ENCODE assay signal across 16 mouse cellular contexts in genomic region chr4:139081270-139081931, GRCm38 (mm10). TPM values are rescaled to one million over a fixed set of nuclear protein-coding genes. Genes with fewer than 3 reads are reported as not detected.
DNase-seq lines count a peak whose midpoint lies in the region; ATAC-seq and TF ChIP-seq lines count a peak whose summit lies in the region.
"Had no signal": no experiment of that assay in that cellular context is flagged by ENCODE, and none has a peak within 500 bp of the region (broad histone marks: within the 10 kb centered on the region; RNA-seq: fewer than 3 reads in every experiment).

No protein-coding gene starts in this region.

- peaks cover 20% of the 10 kb centered on the region for H3K4me1 ChIP-seq in midbrain, embryonic 16.5 days (ENCODE audit: control insufficient read depth, insufficient read depth, low read length)
- H3K4me1 ChIP-seq in midbrain, embryonic 13.5 days (replicated peaks) = peaks cover 31% of the 10 kb centered on the region

- peak overlapping the region; percentile 30; the same call in 1 of the 2 replicates for H3K27ac ChIP-seq in midbrain, embryonic 16.5 days (ENCODE audit: low read length)
- no peak overlapping the region for H3K27ac ChIP-seq in midbrain, embryonic 13.5 days
- H3K27ac ChIP-seq in layer of hippocampus, adult 2 months = peak overlapping the region; percentile 86
- H3K27ac ChIP-seq: limb, embryonic 15.5 days; stomach, postnatal 0 days had no signal

- no peak overlapping the region for H3K4me3 ChIP-seq in midbrain, embryonic 16.5 days (ENCODE audit: low read depth, low read length)
- H3K4me3 ChIP-seq in midbrain, embryonic 13.5 days (replicated peaks) = no peak overlapping the region
- H3K4me3 ChIP-seq in layer of hippocampus, adult 2 months = no peak overlapping the region
- H3K4me3 ChIP-seq: limb, embryonic 15.5 days had no signal

- ATAC-seq in cerebellum, adult (ENCODE audit: insufficient number of reproducible peaks, low FRiP score, low TSS enrichment) = no peak
- no peak for ATAC-seq in midbrain, embryonic 16.5 days
- ATAC-seq in midbrain, embryonic 13.5 days = no peak

- H3K27me3 ChIP-seq in midbrain, embryonic 16.5 days (ENCODE audit: control insufficient read depth, insufficient read depth, low read depth, low read length) = peaks cover 12% of the 10 kb centered on the region
- H3K27me3 ChIP-seq in midbrain, embryonic 13.5 days = peaks cover 28% of the 10 kb centered on the region

- no peaks in the 10 kb centered on the region for H3K9me3 ChIP-seq in midbrain, embryonic 16.5 days (replicated peaks; ENCODE audit: control insufficient read depth, low read length, poor library complexity, severe bottlenecking)
- no peaks in the 10 kb centered on the region for H3K9me3 ChIP-seq in midbrain, embryonic 13.5 days
- H3K9me3 ChIP-seq: limb, embryonic 15.5 days had no signal

- WGBS in midbrain, embryonic 16.5 days = 61% methylated on average over 18 of the region's 18 CpGs
- WGBS in midbrain, embryonic 13.5 days = 71% methylated on average over 18 of the region's 18 CpGs

- no peak for TF ChIP-seq CTCF in layer of hippocampus, adult 2 months (conservative IDR thresholded peaks at IDR 0.05)

- DNase-seq in cerebellum, adult 11-12 months = peak; percentile 41
- DNase-seq in cerebellum, adult 8-10 months = peak; percentile 38
- DNase-seq in layer of hippocampus, adult 2 months (ENCODE audit: low spot score in 2 of 2) = peak in 1 of 2 experiments; percentile 70
- no peak for DNase-seq in liver
- DNase-seq in frontal cortex, postnatal 10 days (ENCODE audit: low spot score in 2 of 2) = no peak
- DNase-seq: embryo, embryonic 11 days; gastrocnemius, postnatal 36 days; heart, postnatal 14 days; kidney, adult 8-10 months had no signal

- no peak overlapping the region for H3K4me2 ChIP-seq in midbrain, embryonic 16.5 days (ENCODE audit: low read length)
- H3K4me2 ChIP-seq in midbrain, embryonic 13.5 days (replicated peaks) = no peak overlapping the region
- H3K4me2 ChIP-seq: limb, embryonic 15.5 days had no signal

- H3K36me3 ChIP-seq in midbrain, embryonic 16.5 days (ENCODE audit: control insufficient read depth, insufficient read depth, low read length) = no peaks in the 10 kb centered on the region
- H3K36me3 ChIP-seq in midbrain, embryonic 13.5 days = no peaks in the 10 kb centered on the region

- H3K9ac ChIP-seq in midbrain, embryonic 16.5 days (ENCODE audit: low read depth, low read length) = no peak overlapping the region
- no peak overlapping the region for H3K9ac ChIP-seq in midbrain, embryonic 13.5 days (replicated peaks)
- H3K9ac ChIP-seq: limb, embryonic 15.5 days had no signal

RNA-seq across cellular contexts. Expression of gene Htr6, which starts 6.0 kb away (rescaled TPM):
- 0.30 and 0.51 TPM in 2 replicates for polyA plus RNA-seq in midbrain, embryonic 16.5 days (2015; fragmentation: Nextera tagmentation; extraction: Ambion mirVana)
- polyA plus RNA-seq in midbrain, embryonic 13.5 days (2015; fragmentation: Nextera tagmentation; extraction: Ambion mirVana) = 0.11 and 0.14 TPM in 2 replicates
- 1 to 10 TPM; 7.3 to 7.6 TPM for total RNA-seq in layer of hippocampus, adult 2 months (2021)
- total RNA-seq: gastrocnemius, postnatal 36 days; heart, postnatal 14 days had no signal
- polyA plus RNA-seq: lung, embryonic 16.5 days; stomach, postnatal 0 days had no signal

RNA-seq across cellular contexts. Expression of gene Nbl1, which starts 11.4 kb away (rescaled TPM):
- 28.7 and 30.6 TPM in 2 replicates for polyA plus RNA-seq in midbrain, embryonic 16.5 days (2015; fragmentation: Nextera tagmentation; extraction: Ambion mirVana)
- 22.1 and 32.0 TPM in 2 replicates for polyA plus RNA-seq in midbrain, embryonic 13.5 days (2015; fragmentation: Nextera tagmentation; extraction: Ambion mirVana)
- 10 to 100 TPM; 84.4 to 89.9 TPM for total RNA-seq in layer of hippocampus, adult 2 months (2021)
- total RNA-seq: MEL had no signal

RNA-seq across cellular contexts. Expression of gene Minos1, which starts 49.5 kb away (rescaled TPM):
- polyA plus RNA-seq in midbrain, embryonic 16.5 days (2015; fragmentation: Nextera tagmentation; extraction: Ambion mirVana) = 337 and 343 TPM in 2 replicates
- 414 and 419 TPM in 2 replicates for polyA plus RNA-seq in midbrain, embryonic 13.5 days (2015; fragmentation: Nextera tagmentation; extraction: Ambion mirVana)
- total RNA-seq in layer of hippocampus, adult 2 months (2021) = 100 to 1,000 TPM; 184 to 196 TPM

Comparison
In these comparisons a context has a peak if more than half of its experiments do, and no peak if none do; other contexts are left out.
1. DNase-seq: peak in cerebellum, adult 11-12 months (single experiment) and cerebellum, adult 8-10 months (single experiment); none in liver (single experiment) and frontal cortex, postnatal 10 days (0 of 2).